Mouse (Mus musculus) R1 (cell line): Measurements from ENCODE around the gene Sost.
A peak's percentile ranks its signal among the peaks of the same experiment; 100 is the strongest.

ENCODE experiments used
- DNase-seq: peaks from one replicate; pipeline ENCODE4 v3.0.0-alpha.2; 2018; ENCODE audit warnings: low read depth, low spot score

The Sost gene

DNA sequence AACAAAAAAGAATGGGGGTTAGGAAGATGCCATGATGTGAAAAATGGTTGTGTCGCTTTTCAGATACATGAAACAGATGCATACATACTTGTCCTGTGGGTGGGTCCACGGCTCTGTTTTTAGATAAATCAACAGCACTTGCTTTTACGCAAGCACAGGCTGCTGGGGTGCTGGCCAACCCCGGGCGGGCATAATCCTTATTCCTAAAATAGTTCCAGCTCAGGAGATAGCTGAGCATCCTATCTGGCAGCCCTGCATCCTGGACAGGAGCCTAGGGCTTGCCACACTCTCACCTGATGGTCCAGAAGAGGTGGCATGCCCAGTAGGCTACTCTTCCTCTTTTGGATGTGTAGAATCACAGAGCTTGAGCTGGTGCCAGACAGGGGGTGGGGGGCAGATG lies 16.8 kb downstream of the Sost start:
- DNase-seq, result no peak

DNA sequence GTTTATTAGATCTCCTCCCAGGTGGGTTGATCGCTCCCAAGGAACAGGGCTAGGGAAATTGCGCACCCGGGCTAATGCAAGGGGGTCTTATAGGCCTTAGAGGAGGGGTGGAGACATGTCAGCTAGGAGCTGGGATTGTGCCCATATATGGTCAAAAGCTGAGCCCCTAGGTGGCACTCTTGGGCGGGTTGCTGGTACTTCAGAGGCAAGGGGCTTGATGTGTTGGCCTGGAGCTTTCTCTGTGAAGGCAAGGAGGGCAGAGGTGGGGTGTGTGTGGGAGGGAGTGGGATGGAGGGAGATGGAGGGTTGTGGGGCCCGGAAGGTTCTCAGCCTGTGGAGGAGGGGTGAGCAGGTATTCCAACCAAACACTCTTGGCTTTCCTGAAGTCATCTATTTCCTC lies 20.3 kb downstream of the Sost start:
- peak; percentile 74 for DNase-seq

DNA sequence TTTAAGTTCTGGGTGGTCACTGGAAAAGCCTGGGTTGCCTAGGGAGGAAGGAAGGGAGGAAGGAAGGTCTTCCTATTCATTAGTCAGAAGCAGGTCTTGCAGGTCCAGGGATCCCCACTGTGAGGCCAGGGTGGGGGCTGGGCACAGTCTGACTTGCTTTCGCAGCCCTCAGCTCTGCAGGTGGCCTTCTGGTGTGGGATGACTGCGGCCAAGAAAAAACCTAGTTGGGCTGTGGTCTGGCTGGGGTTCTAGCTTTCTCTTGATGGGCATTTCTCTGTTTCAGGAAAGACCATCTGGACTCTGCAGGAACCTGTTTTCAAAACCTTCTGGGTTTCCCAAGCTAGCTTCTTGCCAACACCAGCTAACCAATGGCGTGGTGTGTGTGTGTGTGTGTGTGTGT lies 23.8 kb downstream of the Sost start:
- no peak for DNase-seq

DNA sequence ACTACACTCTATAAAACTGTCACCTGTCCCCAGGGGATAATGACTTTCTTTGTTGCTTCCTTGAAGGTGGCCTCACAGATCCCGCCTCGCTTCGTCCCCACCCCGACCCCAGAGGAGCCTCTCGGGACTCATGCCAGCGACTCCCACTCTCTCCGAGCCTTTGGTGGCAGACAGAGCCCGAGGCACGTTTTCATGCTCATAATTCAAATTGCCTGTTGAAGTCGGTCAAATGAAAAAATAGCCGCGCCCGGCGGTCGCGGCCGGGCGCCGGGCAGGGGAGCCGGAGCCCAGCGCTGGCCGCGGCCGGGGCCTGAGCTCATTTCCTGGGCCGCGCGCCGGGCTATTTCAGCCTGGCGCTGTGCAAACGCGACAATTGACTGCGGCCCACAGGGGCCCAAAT lies 29.7 kb downstream of the Sost start:
- no peak for DNase-seq

DNA sequence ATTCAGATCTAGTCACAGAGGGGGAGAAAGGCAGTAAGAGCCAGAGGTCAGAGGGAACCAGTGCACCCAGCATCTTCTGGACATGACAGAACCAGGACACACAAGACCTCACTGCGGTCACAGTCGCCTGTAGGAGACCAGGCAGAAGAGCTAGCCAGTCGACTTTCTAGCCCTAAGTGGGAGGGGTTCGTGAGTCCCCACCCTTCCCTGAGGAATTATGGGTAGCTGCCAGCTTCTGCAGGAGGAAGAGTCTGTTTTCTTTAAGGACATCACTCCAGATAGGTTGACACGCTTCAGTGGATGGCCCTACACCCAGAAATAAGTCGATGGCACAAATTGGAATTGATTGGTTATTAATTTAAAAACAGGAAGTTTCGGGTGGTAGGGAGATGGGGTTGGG lies 30.4 kb downstream of the Sost start:
- peak; percentile 74 for DNase-seq

DNA sequence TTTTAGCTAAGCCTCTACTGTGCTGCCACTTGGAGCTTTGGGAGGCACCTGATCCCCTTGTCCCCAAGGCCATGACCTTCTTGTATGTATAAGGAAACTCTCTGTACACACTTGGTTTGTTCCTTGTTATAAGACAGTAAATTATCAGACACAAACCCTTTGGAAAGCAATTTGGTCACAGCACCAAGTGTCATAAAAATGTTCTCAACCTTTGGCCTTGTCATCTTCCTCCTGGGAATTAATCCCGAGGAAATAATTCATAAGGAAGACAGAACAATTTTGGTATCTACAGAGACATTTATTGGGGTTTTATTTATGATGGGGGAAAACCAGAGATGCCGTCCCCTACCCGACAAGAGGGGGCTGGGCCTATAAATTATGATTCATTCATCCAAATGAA lies 31.1 kb downstream of the Sost start:
- no peak for DNase-seq

DNA sequence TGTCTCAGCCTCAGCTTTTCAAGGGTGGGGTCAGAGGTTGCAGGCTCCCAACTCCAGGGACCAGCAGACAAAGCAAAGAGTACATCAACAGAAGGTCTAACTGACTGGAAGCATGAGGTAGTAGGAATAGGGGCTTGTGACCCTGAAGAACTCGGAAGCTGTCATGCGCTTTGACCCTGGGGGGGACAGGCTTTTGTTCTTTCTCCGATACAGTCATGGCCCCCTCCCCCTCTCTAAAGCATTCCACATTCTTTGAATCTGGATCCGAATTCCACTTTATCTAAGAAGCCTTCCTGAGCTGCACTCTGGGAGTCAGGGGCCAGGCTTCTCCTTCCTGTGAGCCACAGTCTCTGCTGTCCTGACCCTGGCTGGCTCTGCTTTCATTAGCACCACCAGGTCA lies 34.8 kb downstream of the Sost start:
- peak; percentile 87 for DNase-seq

DNA sequence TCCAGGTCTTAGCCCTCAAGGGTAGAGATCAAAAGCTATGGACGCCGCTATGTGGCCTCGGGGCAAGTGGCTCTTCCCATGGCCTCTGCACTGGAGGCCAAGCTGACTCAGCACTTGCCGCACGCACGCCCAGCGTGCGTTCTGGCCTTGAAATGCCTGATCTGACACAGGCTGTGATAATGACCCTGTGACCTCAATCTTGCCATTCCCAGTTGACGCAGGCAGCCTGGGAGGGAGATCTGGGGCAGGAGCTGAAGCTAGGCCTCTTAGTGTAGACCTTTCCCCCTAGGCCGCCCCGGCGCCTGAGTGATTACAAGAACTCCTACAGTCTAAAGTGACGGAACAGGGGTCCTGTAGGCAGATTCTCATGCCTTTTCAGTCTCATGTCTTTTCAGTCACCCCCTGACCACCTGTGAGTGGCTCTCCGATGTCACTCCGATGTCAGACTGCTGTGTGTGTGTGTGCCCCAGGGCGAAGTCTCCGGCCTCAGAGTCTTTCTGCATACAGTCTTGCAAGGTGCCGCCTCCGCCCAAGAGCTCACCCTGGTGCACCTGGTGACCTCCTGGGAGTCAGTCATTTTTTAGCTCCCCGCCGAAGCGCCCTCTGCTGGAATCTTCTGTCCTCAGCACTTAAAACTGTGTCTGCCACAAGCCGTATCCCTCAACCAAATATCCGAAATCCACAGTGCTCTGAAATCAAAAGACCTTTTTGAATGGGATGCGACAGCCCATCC lies 38.6 kb downstream of the Sost start:
- peak; percentile 92 for DNase-seq

DNA sequence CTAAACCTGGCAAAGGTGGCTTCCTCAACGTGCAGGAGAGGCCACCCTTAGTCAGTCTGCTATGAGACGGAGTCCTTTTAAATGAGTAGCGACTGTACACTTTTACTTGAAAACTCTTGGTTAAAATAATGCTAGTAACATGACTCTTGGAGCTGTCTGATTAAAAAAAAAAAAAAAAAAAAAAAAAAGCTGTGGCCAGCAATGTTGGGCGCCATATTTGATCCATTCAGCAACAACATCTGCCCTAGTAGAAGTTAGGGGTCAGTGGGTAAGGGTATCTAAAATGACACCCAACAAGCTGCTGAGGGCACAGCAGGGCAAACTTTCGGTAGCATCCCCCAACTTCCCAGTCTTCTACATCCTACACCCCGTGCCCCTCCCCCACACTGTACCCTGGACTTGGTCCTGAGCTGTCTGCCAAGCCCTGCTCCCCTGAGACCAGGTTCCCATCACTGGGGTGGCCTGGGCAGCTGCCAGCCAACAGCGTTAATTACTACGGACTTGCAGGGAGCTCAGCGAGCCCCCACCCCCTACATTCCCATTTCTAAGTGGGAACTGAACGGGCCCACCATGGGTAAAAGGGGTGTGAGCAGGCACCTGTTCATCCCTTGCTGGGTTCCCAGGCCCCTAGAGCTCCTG lies 39.7 kb downstream of the Sost start:
- DNase-seq, result no peak

DNA sequence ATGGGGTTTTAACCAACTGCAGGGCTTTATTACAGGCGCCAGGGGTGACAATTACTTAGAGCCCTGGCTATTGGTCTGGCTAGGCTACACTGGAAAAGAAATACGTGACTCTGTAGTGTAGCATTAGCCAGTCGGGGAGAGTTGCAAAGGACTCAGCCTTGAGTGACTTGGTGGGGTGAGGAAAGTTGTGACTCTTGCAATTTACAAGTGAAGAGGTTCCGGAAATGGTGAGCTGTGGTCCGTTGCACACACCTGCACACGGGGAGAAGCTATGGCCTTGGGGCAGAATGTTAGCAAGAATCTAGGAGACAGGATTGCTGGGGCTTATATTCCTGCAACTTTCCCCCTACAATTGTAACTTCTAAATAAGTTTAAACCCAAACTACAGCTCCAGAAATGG lies 41.2 kb downstream of the Sost start:
- peak; percentile 94 for DNase-seq

DNA sequence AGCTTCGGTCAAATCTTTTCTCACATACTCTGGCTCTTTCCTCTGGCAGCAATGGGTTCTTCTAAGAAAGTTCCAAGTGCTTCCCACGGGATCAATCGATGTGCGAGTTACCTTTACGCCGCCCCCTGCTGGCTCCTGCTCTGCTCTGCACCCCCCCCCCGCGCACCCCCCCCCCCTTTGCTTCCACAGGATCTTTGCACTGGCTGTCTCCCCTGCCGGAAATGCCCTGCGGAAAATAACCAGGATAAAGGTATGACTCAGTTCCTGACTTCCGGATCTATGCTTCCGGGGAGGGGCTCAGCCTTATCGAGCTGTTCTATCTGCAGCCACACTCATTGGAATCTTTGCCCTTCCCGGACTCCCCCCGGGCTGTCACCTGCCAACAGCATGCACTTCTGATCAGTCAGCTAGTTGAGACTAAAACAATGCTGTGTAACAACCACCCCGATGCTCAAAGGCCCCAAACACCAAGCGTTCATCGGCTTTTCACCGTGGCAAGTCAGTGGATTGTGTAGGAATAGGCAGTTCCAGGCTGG lies 42.3 kb downstream of the Sost start:
- peak; percentile 94 for DNase-seq

DNA sequence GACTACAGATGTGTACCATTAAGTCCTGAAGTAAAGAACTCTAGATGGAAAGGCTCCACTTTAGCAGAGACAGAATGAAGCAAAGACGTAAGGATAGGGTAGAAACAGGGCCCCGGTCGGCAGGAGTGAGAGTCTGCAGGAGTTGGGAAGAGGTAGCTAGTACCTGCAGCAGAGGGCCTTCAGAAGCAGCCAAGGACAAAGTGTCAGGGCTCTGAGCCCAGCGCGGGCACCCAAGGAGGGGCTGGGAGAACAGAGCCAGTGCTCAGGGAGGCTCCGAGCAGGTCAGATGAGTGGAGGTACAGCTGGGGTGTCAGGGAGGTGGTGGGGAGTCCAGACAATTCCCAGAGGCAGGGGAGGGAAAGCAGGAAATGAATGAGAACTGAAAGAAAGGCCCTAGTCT lies 42.8 kb downstream of the Sost start:
- DNase-seq, result no peak

DNA sequence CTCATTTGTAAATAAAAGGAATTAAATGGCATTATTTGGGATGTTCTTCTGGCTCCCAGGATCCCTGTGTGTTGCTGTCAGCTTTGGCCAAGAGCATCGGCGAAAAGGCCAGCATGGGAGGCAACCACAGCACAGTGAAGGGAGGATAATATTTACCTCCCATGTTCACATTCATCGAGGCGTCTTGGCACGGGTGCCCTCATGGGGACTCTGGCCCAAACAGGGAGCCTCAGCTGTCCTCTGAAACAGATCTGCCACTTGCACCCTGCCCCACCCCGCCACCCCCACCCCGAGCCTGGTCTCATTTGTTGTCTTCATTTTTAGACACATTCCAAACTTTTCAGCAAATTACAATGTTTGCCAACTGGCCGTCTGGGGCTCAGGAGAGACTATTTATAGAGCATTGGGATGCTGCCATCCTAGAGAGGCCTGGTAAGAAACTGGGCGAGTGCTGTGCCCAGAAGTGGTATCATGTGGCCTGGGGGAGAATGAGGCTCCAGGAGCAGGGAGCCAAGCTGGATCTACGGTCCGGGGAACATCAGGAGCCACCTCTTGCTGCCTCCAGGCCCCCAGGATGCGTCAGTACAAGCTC lies 45.4 kb downstream of the Sost start:
- no peak for DNase-seq

DNA sequence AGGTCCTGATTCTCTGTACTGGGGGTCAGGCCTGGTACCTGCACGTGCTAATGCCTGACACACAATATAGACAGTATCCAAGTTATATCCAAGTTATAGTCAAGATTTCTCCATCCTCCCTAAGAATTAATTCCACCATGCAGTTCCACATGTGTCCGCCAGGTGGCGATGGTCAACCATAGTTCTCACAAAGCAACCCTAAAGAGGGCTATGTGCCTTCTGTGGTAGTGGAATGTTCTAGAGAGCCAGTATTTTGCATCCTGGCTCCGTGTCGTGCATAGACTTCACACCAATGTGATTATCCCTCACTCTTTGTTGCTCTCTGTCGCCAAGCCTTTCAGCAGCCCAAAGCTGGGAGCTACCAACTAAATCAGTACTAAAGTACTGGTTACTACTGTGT lies 47.2 kb downstream of the Sost start:
- DNase-seq, result peak; percentile 79

DNA sequence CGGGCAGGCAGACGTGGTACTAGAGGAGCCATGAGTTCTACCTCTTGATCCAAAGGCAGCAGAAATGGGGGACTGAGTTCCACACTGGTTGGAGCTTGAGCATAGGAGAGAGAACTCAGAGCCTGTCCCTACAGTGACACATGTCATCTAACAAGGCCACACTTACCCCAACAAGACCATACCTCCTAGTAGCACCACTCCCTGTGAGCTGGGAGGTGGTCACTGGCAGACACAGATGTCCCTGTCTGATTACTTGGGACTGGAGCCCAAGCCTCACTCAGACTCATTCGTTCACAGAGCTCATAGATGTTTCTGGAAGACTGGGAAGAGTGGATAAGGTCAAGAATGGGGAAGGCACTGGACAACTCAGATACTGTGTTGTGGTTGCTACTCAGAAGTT lies 48.2 kb downstream of the Sost start:
- DNase-seq, result no peak

DNA sequence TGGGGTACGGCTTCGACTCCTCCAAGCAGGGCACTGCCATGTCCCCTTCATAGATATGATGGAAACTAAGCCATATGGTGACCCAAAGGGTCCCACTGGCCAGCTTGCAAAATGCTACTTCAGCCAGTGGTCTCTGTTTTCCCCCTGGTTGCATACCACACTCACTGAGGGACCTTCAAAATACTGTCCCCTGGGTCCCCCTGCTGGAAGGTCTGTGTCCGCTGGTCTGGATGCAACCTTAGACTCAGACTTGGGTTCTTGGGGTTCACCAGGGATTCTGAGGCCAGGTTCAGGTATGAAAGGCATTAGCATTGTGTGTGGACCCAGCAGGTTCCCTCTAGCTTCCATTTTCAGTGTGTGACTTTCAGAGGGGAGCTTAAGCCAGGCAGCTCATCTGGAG lies 50.0 kb downstream of the Sost start:
- DNase-seq, result no peak

DNA sequence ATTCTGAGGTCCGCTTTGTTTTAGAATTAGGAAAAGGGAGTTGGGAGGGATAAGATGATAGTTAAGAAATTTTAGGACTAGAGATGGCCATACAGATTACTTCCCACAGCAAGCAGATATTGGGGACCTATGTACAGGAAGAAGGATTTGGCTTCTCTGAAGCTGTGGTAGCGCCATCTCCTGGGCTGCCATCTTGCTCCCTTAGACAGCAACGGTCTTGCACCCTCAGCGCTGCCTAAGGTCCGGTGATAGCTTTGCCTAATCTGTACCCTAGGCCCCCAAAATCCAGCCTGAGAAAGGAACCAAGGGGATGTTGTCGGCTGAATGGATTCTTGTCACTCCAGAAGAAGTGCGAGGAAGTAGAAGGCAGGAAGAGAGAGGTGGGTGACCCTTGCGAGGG lies 53.2 kb downstream of the Sost start:
- no peak for DNase-seq
